Mouse (Mus musculus): Measurements from ENCODE around the gene Igfbp7.

Gene Igfbp7

GRCm38 (mm10) chr5:77380321-77380901 lies 27.4 kb downstream of the Igfbp7 start:
- DNase-seq (ENCODE audit: low read depth, low spot score), result no peak

GRCm38 (mm10) chr5:77379434-77380135 lies 28.3 kb downstream of the Igfbp7 start:
- no peak for DNase-seq (ENCODE audit: low read depth, low spot score)

DNA sequence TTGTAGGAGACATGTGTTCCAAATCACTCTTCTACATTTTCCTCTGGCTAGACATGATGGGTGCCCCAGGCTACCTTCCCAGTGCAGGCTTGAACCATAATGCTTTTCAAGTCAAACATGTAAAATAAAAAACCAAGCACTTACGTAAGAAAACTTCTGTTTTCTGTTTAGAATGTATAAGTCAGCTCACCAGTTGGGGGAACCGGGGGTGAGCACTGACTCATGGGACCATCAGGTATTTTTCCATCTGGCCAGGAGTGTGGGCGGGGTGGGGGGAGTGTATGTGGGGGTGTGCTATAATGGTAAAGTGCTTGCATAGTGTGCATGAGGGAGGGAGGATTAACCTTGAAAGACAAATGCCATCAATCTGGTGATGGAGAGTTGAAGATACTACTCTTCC lies 29.8 kb downstream of the Igfbp7 start:
- DNase-seq (ENCODE audit: low read depth, low spot score), result no peak

DNA sequence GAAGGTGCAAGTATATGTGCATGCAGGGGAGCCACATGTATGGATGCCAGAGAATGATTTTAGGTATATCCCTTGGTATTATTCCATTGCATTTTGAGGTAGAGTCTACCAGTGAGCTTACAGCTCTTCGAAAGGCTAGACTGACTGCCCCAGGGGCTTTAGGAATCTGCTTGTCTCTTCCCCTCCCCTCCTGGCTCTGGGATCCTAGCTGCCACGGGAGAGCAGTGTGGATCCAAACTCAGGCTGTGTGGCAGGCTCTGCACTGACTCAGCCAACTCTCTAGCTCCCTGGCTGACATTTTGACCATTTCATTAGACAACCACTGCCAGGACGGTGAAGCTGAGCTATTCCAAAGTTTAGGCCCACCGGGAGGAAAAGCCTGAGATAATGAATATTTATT lies 32.3 kb downstream of the Igfbp7 start:
- no peak for DNase-seq (ENCODE audit: low read depth, low spot score)

GRCm38 (mm10) chr5:77374945-77375344 lies 32.9 kb downstream of the Igfbp7 start:
- no peak for DNase-seq (ENCODE audit: low read depth, low spot score)

DNA sequence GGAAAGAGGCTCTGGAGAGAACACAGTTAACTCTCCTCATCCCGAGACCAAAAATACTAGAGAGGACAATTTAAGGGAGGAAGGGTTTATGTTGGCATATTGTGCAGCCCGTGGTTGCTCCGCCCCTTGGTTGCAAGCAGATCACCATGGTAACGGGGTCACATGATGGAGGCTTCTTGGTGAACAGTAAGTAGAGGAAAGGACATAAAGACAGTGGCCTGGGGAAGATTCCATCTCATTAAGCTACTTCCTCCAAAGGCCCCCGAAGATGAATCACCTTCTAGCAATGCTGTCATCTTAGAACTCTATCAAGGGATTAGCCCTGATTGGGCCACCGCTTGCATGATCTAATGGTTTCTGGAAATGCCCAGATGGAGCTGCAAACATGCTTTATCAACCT lies 35.1 kb downstream of the Igfbp7 start:
- no peak for DNase-seq (ENCODE audit: low read depth, low spot score)

GRCm38 (mm10) chr5:77372242-77372641 lies 35.6 kb downstream of the Igfbp7 start:
- DNase-seq (ENCODE audit: low read depth, low spot score), result no peak

- no peak for DNase-seq (ENCODE audit: low read depth, low spot score)
These were observed 37.4 kb downstream of the Igfbp7 start for GRCm38 (mm10) chr5:77370378-77370892.

DNA sequence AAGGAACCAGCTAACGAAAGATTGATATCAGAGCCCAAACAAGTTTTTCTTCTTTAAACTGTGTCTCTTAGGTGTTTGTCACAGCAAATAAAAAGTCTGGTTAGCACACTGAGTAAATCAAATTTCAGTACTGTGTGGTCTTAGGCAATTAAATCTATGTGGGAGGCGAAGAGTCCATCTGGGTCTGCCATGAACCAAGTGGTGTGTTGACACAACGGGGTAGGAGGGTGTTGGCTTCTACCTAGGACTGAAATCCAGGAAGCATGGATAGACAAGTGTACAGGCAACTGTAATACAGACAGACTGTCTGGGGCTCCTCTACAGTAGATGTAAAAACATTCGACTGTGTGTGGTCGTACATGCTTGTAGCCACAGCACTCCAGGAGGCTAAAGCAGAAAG lies 38.4 kb downstream of the Igfbp7 start:
- no peak for DNase-seq (ENCODE audit: low read depth, low spot score)

DNA sequence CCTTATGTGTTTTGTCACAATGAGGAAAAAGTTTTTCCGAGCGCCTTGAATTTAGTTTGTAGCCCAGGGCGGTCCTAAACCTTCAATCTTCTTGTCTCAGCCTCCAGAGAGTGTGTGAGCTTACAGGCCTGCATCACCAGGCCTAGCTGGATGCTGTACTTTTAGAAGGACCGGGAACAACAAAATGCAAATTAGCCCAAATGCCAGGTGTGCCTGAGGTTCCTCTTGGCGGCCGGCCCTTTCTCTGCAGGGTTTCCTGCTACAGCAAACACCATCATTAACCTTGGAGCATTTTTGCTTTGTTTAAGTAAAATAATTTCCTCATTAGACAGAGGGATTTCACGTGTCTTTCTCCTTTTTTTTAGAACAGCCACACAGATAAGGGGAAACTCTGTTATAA lies 39.6 kb downstream of the Igfbp7 start:
- no peak for DNase-seq (ENCODE audit: low read depth, low spot score)

- no peak for DNase-seq (ENCODE audit: low read depth, low spot score)
These were observed 40.2 kb downstream of the Igfbp7 start for GRCm38 (mm10) chr5:77367682-77368081.

- DNase-seq (ENCODE audit: low read depth, low spot score), result no peak
These were observed 40.7 kb downstream of the Igfbp7 start for GRCm38 (mm10) chr5:77367145-77367544.

DNA sequence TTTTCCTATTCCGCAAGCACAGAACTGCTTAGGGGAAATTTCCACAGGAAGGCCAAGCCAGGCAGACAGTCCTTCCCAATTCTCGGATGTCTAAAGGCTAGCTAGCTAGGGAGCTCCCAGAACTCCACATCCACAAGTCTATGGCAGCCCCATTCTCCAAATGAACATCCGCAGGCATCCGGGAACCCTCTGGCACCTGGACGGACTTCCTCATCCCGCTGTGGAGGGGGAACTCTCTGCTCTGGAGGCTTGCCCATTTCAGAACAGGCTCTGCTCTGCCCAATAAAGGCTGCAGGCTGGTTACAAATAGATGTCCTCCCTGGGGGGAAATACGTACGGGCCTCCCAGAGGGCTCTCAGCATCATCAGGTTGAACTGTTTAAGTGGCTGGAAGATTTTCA lies 41.5 kb downstream of the Igfbp7 start:
- no peak for DNase-seq (ENCODE audit: low read depth, low spot score)

DNA sequence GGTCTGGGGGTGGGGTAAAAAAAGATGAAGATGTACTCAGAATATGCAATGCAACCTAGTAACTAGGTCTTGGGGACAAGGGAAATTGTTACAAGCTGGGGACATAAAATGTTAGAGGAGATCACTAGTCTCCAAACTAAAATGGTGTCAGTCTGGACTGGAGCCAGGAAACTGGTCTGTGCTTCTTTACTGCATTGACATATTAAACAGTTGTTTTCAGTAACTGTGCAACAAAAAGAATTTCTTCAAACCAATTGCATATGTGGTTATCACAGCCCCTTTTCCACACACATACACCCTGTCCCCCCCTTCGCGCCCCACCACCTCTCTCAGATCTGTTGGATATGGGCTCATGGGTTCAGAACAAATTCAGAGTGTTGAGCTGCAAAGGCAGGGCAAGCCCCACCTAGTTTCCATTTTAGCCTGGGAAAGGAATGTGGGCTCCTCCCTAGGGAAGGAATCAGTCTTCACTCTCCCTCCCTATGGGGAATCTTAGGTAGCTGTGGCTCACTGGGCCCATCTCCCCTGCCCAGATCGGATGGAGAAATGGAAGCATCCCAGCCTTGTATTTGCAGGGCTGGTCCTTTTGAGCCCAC lies 43.3 kb downstream of the Igfbp7 start:
- no peak for DNase-seq (ENCODE audit: low read depth, low spot score)

DNA sequence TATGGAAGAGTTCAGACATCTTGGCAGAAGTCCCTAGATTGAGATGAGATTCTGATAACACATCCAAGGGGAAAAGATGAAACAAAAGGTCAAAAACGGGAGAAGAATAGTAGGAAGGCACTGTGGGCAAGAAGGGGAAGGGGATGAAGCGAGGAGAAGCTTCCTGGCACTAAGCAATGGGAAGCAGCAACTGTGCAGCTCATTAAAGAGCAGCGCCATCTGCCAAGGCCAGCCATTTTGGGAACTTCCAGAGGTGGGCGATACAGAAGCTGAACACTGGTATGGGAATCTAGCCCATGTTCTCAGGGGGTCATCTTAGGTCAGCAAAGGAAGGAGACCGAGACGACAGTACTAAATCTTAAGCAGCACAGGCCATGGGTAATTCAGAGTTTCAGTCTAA lies 44.2 kb downstream of the Igfbp7 start:
- no peak for DNase-seq (ENCODE audit: low read depth, low spot score)

GRCm38 (mm10) chr5:77362120-77362519 lies 45.7 kb downstream of the Igfbp7 start:
- DNase-seq (ENCODE audit: low read depth, low spot score), result no peak

DNA sequence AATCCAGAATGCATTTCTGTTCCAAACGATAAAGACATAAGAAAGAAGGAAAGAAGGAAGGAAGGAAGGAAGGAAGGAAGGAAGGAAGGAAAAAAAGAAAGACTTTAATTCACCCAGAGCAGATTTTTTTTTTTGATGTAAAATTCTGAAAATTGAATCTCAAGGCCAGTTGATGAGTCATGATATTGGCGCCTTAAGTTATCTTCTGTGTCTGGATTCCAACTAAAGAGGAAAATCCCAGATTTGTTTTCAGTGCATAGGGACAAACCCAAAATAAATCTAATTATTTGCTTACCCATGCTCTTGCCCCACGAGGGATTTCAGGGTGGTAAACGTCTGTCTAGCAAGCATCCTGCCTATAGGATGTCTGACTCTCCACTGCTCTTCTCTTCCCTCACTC lies 46.8 kb downstream of the Igfbp7 start:
- no peak for DNase-seq (ENCODE audit: low read depth, low spot score)

- no peak for DNase-seq (ENCODE audit: low read depth, low spot score)
These were observed 47.9 kb downstream of the Igfbp7 start for GRCm38 (mm10) chr5:77359971-77360370.

DNA sequence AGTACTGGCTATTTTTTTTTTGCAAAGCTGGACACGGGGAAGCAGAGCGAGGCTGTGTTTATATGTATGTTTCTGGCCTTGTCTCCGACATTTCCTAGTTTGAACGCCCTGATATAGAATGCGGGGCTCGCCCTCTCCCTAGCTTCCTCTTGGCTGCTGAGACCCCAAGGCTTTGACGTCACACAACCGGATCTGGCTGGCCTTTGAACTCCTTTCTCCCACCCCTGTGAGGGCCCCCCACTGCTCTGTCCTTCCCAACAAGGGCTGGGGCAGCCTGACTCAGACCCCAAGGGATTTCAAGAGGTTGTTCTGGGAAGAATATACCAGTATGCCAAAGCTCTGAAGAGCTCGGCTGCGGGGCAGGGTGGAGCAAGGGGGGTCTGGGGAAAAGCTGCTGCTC lies 49.5 kb downstream of the Igfbp7 start:
- no peak for DNase-seq (ENCODE audit: low read depth, low spot score)

DNA sequence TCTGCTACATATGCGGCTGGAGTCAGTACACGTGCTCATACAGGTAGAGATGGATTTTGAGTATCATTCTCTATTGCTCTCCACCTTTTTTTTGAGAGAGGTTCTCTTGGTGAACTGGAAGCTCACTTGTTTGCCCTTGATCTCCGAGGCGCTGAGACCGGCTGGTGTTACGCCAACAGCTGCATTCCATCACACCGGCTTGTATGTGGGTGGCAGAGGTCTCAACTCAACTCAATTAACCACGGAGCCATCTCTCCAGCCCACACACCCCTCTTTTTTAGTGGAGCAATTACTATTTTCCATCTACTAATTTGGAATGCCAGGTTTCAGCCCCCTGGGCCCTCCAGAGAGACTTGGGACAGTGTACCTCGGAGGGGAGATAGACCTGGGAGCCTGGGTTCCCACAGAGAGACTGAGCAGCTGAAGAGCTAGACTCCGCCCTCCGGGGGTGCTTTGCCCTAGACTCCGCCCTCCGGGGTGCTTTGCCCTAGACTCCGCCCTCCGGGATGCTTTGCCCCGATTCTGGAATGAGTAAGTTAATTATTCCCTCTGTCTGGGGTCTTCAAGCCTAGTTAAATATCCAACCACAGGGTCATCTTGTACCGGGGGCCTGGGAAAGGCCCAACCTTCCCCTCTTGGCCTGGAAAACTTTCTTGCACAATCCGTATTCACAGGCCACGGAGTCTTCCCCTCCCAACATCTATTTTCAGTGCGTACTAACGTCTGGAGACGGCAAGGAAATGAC lies 50.3 kb downstream of the Igfbp7 start:
- no peak for DNase-seq (ENCODE audit: low read depth, low spot score)

DNA sequence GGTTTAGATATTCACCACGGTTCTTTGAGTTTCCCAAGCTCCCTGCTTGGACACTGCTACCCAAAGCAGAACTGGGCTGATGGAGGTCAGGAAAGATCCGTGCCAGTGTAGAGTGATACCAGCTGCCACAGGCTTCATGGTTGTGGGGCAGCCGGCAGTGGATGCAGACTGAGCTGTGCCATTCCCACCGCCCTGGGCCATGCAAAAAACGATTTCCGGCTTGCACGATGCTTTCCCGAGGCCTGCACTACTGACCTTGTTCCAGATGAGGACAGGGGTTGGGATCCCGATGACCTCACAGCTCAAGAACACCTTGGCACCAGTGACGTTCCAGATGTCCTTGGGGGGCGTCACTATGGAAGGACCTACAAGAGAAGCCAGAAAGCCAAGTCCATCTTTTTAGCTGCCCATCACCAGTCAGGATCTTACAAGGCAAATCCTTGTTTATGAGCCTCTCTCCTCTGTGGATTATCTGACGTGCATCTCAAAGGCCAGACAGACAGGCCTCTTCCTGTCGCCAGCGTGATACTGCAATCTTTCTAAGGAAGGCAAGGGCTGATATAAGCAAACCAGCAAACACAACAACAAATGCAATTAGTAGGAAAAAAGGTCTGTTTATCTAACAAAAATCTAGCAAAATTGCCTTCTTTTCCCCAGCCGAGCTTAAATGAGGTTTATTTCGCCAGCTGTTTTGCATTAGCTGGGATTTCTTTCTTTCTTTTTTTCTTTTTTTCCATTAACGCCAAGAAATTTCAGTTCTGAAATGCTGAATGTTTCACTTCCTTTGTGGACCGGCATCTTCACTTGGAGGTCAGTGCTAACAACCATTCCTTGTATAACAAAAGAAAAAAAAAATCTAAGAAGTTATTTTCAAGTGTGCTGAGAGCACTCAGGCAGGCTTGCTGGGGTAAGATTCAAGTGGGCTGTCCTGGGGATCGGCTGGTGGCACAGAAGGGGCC lies 52.3 kb downstream of the Igfbp7 start:
- no peak for DNase-seq (ENCODE audit: low read depth, low spot score)

Measured in brain, embryonic 18.5 days (tissue).